Mouse (Mus musculus) embryonic facial prominence, embryonic 13.5 days (tissue): ENCODE results near the gene Il4. TPM values are rescaled to one million over a fixed set of nuclear protein-coding genes. Genes with fewer than 3 reads are reported as not detected.
A peak's percentile ranks its signal among the peaks of the same experiment; 100 is the strongest.
"Not testable (repeated sequence)": the region's sequence is repeated elsewhere in the genome, so short reads cannot be mapped to it uniquely, and the experiment has no call there.

Experiments
- ATAC-seq: fragments of 200-750 bp; cut with Nextera tagmentation; 2 replicates; pipeline ENCODE4 v1.8.0; 2017; ENCODE audit warnings: low read depth; ENCODE audit not compliant: insufficient number of reproducible peaks, insufficient read depth, low FRiP score, low TSS enrichment
- H3K27ac ChIP-seq: fragments of 300-500 bp; sonication (generic); 2 replicates; pipeline ENCODE4 v1.5.1; 2015; ENCODE audit warnings: moderate library complexity, mild to moderate bottlenecking, inconsistent platforms
- H3K27me3 ChIP-seq: fragments of 300-500 bp; sonication (generic); 2 replicates; pipeline ENCODE4 v1.6.1; 2015; ENCODE audit warnings: mild to moderate bottlenecking, inconsistent platforms
- H3K36me3 ChIP-seq: fragments of 300-500 bp; sonication (generic); 2 replicates; pipeline ENCODE4 v1.6.1; 2015; ENCODE audit warnings: mild to moderate bottlenecking, inconsistent platforms
- H3K4me1 ChIP-seq: fragments of 300-500 bp; sonication (generic); 2 replicates; pipeline ENCODE4 v1.6.1; 2015; ENCODE audit warnings: inconsistent platforms
- H3K4me2 ChIP-seq: fragments of 300-500 bp; sonication (generic); 2 replicates; pipeline ENCODE4 v1.6.1; 2015; ENCODE audit warnings: moderate library complexity, mild to moderate bottlenecking, inconsistent platforms
- H3K4me3 ChIP-seq: fragments of 300-500 bp; sonication (generic); 2 replicates; pipeline ENCODE4 v1.5.1; 2015; ENCODE audit warnings: mild to moderate bottlenecking, inconsistent platforms
- H3K9ac ChIP-seq: fragments of 300-500 bp; sonication (generic); 2 replicates; pipeline ENCODE4 v1.6.1; 2015; ENCODE audit warnings: mild to moderate bottlenecking, inconsistent platforms
- H3K9me3 ChIP-seq: fragments of 300-500 bp; sonication (generic); 2 replicates; pipeline ENCODE4 v1.6.1; 2016; ENCODE audit warnings: inconsistent platforms
- WGBS: fragments of 180-500 bp; shearing (Covaris S2); methylation state at CpG from one replicate; pipeline ENCODE4 v1.1.7; 2015; ENCODE audit warnings: mixed read lengths; 5-methylcytosine and 5-hydroxymethylcytosine counted together
- polyA plus RNA-seq: library from polyadenylated mRNA; unstranded; fragments of >200 nt; fragmentation: Nextera tagmentation; extraction: Ambion mirVana; gene quantifications from 2 replicates; pipeline ENCODE4 v1.2.1, GENCODE M21; 2015

Il4 gene
- polyA plus RNA-seq, 1 experiment from 2014 or later, result 2.7 TPM

GRCm38 (mm10) chr11:53604983-53605382, 13.5 kb downstream of the Il4 start:
- peaks cover 15% of the 10 kb centered on the region for H3K4me1 ChIP-seq
- no peak for ATAC-seq
- H3K4me2 ChIP-seq, result no peak overlapping the region

GRCm38 (mm10) chr11:53591116-53591515, 27.4 kb downstream of the Il4 start:
- no peak overlapping the region for H3K4me2 ChIP-seq
- H3K36me3 ChIP-seq, result peaks cover 73% of the 10 kb centered on the region
- 87% methylated on average over 5 of the region's 5 CpGs for WGBS
- no peaks in the 10 kb centered on the region for H3K9me3 ChIP-seq
- no peak overlapping the region for H3K4me3 ChIP-seq
- H3K9ac ChIP-seq, result no peak overlapping the region
- no peak overlapping the region for H3K27ac ChIP-seq
- no peaks in the 10 kb centered on the region for H3K27me3 ChIP-seq
- no peaks in the 10 kb centered on the region for H3K4me1 ChIP-seq
- no peak for ATAC-seq

More at GRCm38 (mm10) chr11:53604983-53605382, 13.5 kb downstream of the Il4 start:
- H3K9ac ChIP-seq, result no peak overlapping the region
- 89% methylated on average over 3 of the region's 3 CpGs for WGBS
- H3K27me3 ChIP-seq, result no peaks in the 10 kb centered on the region
- H3K4me3 ChIP-seq, result no peak overlapping the region
- no peak overlapping the region for H3K27ac ChIP-seq
- H3K36me3 ChIP-seq, result peaks cover 16% of the 10 kb centered on the region
- H3K9me3 ChIP-seq, result no peaks in the 10 kb centered on the region

- no peak for ATAC-seq
- Histone ChIP-seq H3K9me3 (no peaks in the 10 kb centered on the region), H3K36me3 (peaks cover 75% of the 10 kb centered on the region), H3K4me2 (no peak overlapping the region), H3K27ac (no peak overlapping the region), H3K4me1 (no peaks in the 10 kb centered on the region), H3K9ac (0 out of 2 replicates have a peak overlapping the region, but pooled peaks have one; percentile 4), H3K4me3 (no peak overlapping the region), H3K27me3 (no peaks in the 10 kb centered on the region)
- 37% methylated on average over 15 of the region's 15 CpGs for WGBS
These were observed 28.1 kb downstream of the Il4 start for GRCm38 (mm10) chr11:53590368-53590768.

- no peaks in the 10 kb centered on the region for H3K27me3 ChIP-seq
- H3K9me3 ChIP-seq, result no peaks in the 10 kb centered on the region
These were observed 30.2 kb downstream of the Il4 start for GRCm38 (mm10) chr11:53588279-53588678.

GRCm38 (mm10) chr11:53585510-53585909, 33.0 kb downstream of the Il4 start:
- ATAC-seq, result no peak
- Histone ChIP-seq H3K27ac (no peak overlapping the region), H3K36me3 (peaks cover 75% of the 10 kb centered on the region), H3K9me3 (no peaks in the 10 kb centered on the region), H3K4me2 (no peak overlapping the region), H3K4me3 (no peak overlapping the region), H3K27me3 (no peaks in the 10 kb centered on the region), H3K4me1 (no peaks in the 10 kb centered on the region), H3K9ac (no peak overlapping the region)
- 93% methylated on average over 6 of the region's 6 CpGs for WGBS

More at GRCm38 (mm10) chr11:53588279-53588678, 30.2 kb downstream of the Il4 start:
- peaks cover 76% of the 10 kb centered on the region for H3K36me3 ChIP-seq
- H3K27ac ChIP-seq, result no peak overlapping the region
- no peak overlapping the region for H3K4me2 ChIP-seq
- H3K4me1 ChIP-seq, result no peaks in the 10 kb centered on the region
- no peak overlapping the region for H3K9ac ChIP-seq
- ATAC-seq, result no peak
- H3K4me3 ChIP-seq, result no peak overlapping the region
- 76% methylated on average over 8 of the region's 8 CpGs for WGBS

- Histone ChIP-seq H3K4me1 (no peaks in the 10 kb centered on the region), H3K36me3 (peaks cover 80% of the 10 kb centered on the region), H3K27me3 (no peaks in the 10 kb centered on the region), H3K9me3 (no peaks in the 10 kb centered on the region), H3K4me2 (no peak overlapping the region), H3K4me3 (no peak overlapping the region), H3K9ac (no peak overlapping the region), H3K27ac (no peak overlapping the region)
- no peak for ATAC-seq
- 56% methylated on average over 3 of the region's 3 CpGs for WGBS
These were observed 33.6 kb downstream of the Il4 start for GRCm38 (mm10) chr11:53584849-53585248.

GRCm38 (mm10) chr11:53583151-53583550, 35.3 kb downstream of the Il4 start:
- peaks cover 80% of the 10 kb centered on the region for H3K36me3 ChIP-seq
- no peak overlapping the region for H3K4me3 ChIP-seq
- H3K9ac ChIP-seq, result no peak overlapping the region
- no peak overlapping the region for H3K27ac ChIP-seq
- ATAC-seq, result no peak
- H3K27me3 ChIP-seq, result no peaks in the 10 kb centered on the region
- WGBS, result 81% methylated on average over 10 of the region's 10 CpGs
- H3K4me2 ChIP-seq, result no peak overlapping the region
- no peaks in the 10 kb centered on the region for H3K9me3 ChIP-seq
- H3K4me1 ChIP-seq, result no peaks in the 10 kb centered on the region

- Histone ChIP-seq H3K9ac (no peak overlapping the region), H3K27ac (no peak overlapping the region), H3K36me3 (peaks cover 72% of the 10 kb centered on the region), H3K4me3 (no peak overlapping the region), H3K4me1 (no peaks in the 10 kb centered on the region), H3K27me3 (no peaks in the 10 kb centered on the region), H3K9me3 (no peaks in the 10 kb centered on the region), H3K4me2 (no peak overlapping the region)
- 93% methylated on average over 3 of the region's 3 CpGs for WGBS
- ATAC-seq, result no peak
These were observed 37.9 kb downstream of the Il4 start for GRCm38 (mm10) chr11:53580562-53580961.

- H3K36me3 ChIP-seq, result peaks cover 17% of the 10 kb centered on the region; the same call in 1 of the 2 replicates
- no peaks in the 10 kb centered on the region for H3K9me3 ChIP-seq
- no peaks in the 10 kb centered on the region for H3K27me3 ChIP-seq
- H3K4me3 ChIP-seq, result peak within 1 kb of the TSS; percentile 92
- peak within 1 kb of the TSS; percentile 89 for H3K9ac ChIP-seq
- ATAC-seq, result peak; percentile 93
- under 1% methylated on average over 58 of the region's 69 CpGs for WGBS
- H3K4me1 ChIP-seq, result peaks cover 12% of the 10 kb centered on the region
- H3K27ac ChIP-seq, result peak within 1 kb of the TSS; percentile 68
- H3K4me2 ChIP-seq, result peak within 1 kb of the TSS; percentile 77
These were observed 51.0 kb downstream of the Il4 start, which contains the start of gene Kif3a for GRCm38 (mm10) chr11:53567224-53568014. Gene Kif3a, plus strand, starts transcription at chr11:53567379.

- Histone ChIP-seq H3K4me1 (peaks cover 12% of the 10 kb centered on the region), H3K27me3 (no peaks in the 10 kb centered on the region), H3K36me3 (peaks cover 13% of the 10 kb centered on the region; the same call in 1 of the 2 replicates), H3K4me3 (peak overlapping the region; percentile 92), H3K9me3 (no peaks in the 10 kb centered on the region), H3K27ac (no peak overlapping the region), H3K9ac (peak overlapping the region; percentile 89), H3K4me2 (peak overlapping the region; percentile 77)
- 84% methylated on average over 4 of the region's 4 CpGs for WGBS
- no peak for ATAC-seq
These were observed 51.8 kb downstream of the Il4 start for GRCm38 (mm10) chr11:53566646-53567045.

- Histone ChIP-seq H3K36me3 (no peaks in the 10 kb centered on the region), H3K4me3 (no peak overlapping the region), H3K4me1 (peaks cover 4% of the 10 kb centered on the region), H3K9ac (no peak overlapping the region), H3K27me3 (no peaks in the 10 kb centered on the region), H3K27ac (no peak overlapping the region), H3K9me3 (no peaks in the 10 kb centered on the region), H3K4me2 (no peak overlapping the region)
- ATAC-seq, result no peak
- 77% methylated on average over 2 of the region's 2 CpGs for WGBS
These were observed 56.5 kb downstream of the Il4 start for GRCm38 (mm10) chr11:53561986-53562385.

- H3K4me1 ChIP-seq, H3K27me3 ChIP-seq, H3K9me3 ChIP-seq, H3K27ac ChIP-seq, ATAC-seq, H3K4me2 ChIP-seq, H3K4me3 ChIP-seq, H3K9ac ChIP-seq, H3K36me3 ChIP-seq: not testable (repeated sequence)
- 89% methylated on average over 1 of the region's 3 CpGs for WGBS
These were observed 58.5 kb downstream of the Il4 start for GRCm38 (mm10) chr11:53559980-53560379.
